Mouse (Mus musculus) midbrain, embryonic 10.5 days (tissue): ENCODE measurements at regions not wholly inside any gene's neighbourhood (a gene's known extent, or its start where the extent isn't known, plus 50 kb on each side); places are given as distances from the start of the nearest gene placed in this dataset.

Experiments used
- DNase-seq: peaks from one replicate; pipeline ENCODE4 v3.0.0-alpha.2; 2017; ENCODE audit warnings: low spot score
- H3K27ac ChIP-seq: fragments of 300-500 bp; sonication (generic); replicated peaks from 2 replicates; pipeline ENCODE4 v1.5.1; 2016; ENCODE audit warnings: mild to moderate bottlenecking
- H3K27me3 ChIP-seq: fragments of 300-500 bp; sonication (generic); 2 replicates; pipeline ENCODE4 v1.6.1; 2016; ENCODE audit warnings: low read depth, mild to moderate bottlenecking; ENCODE audit not compliant: poor library complexity, severe bottlenecking
- H3K36me3 ChIP-seq: fragments of 300-500 bp; sonication (generic); 2 replicates; pipeline ENCODE4 v1.6.1; 2016; ENCODE audit warnings: mild to moderate bottlenecking, moderate library complexity
- H3K4me1 ChIP-seq: fragments of 300-500 bp; sonication (generic); 2 replicates; pipeline ENCODE4 v1.6.1; 2016
- H3K4me3 ChIP-seq: fragments of 300-500 bp; sonication (generic); 2 replicates; pipeline ENCODE4 v1.5.1; 2016; ENCODE audit warnings: mild to moderate bottlenecking, moderate library complexity
- H3K9me3 ChIP-seq: fragments of 300-500 bp; sonication (generic); replicated peaks from 2 replicates; pipeline ENCODE4 v1.6.1; 2016; ENCODE audit warnings: mild to moderate bottlenecking
- WGBS: fragments of 180-500 bp; shearing (Covaris S2); methylation state at CpG from one replicate; pipeline ENCODE4 v1.1.7; 2016; 5-methylcytosine and 5-hydroxymethylcytosine counted together

- Histone ChIP-seq H3K27ac (peak overlapping the region; percentile 53; the same call in 1 of the 2 replicates), H3K4me3 (no peak overlapping the region), H3K9me3 (no peaks in the 10 kb centered on the region), H3K36me3 (no peaks in the 10 kb centered on the region), H3K4me1 (peaks cover 11% of the 10 kb centered on the region), H3K27me3 (no peaks in the 10 kb centered on the region)
- 41% methylated on average over 11 of the region's 11 CpGs for WGBS
- DNase-seq, result no peak
Measured at GRCm38 (mm10) chr2:17880800-17881717, 115.7 kb downstream of the H2al2a start.

GRCm38 (mm10) chr2:17877901-17878300 lies 118.9 kb downstream of the H2al2a start:
- Histone ChIP-seq H3K27me3 (no peaks in the 10 kb centered on the region), H3K9me3 (no peaks in the 10 kb centered on the region), H3K36me3 (no peaks in the 10 kb centered on the region), H3K27ac (no peak overlapping the region), H3K4me1 (peaks cover 11% of the 10 kb centered on the region), H3K4me3 (no peak overlapping the region)
- DNase-seq, result no peak
- 96% methylated on average over 1 of the region's 1 CpGs for WGBS

DNA sequence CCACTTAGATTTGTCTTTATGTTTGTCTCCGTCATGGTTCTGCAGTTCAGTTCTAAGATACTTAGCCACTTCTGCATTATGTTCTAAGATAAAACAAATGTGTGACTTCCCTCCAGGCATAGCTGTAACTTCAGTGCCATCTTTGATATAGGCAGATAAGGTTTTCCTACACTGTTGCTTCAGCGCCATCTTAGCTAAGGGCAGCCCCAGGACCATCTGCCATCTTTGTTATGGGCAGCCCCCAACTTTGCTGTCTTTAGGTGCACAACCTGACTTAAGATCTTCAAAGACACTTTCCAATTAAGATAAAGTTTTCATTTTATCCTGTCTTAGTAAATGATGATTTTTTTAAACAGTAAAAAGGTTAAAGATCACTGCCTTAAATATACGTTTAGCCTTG lies 119.8 kb downstream of the H2al2a start:
- no peak overlapping the region for H3K4me3 ChIP-seq
- no peak overlapping the region for H3K27ac ChIP-seq
- WGBS, result 91% methylated on average over 3 of the region's 3 CpGs
- no peaks in the 10 kb centered on the region for H3K36me3 ChIP-seq
- H3K4me1 ChIP-seq, result peaks cover 11% of the 10 kb centered on the region
- no peak for DNase-seq
- H3K27me3 ChIP-seq, result no peaks in the 10 kb centered on the region
- no peaks in the 10 kb centered on the region for H3K9me3 ChIP-seq

GRCm38 (mm10) chr2:17876155-17876554 lies 120.6 kb downstream of the H2al2a start:
- H3K4me3 ChIP-seq, result no peak overlapping the region
- no peaks in the 10 kb centered on the region for H3K36me3 ChIP-seq
- WGBS, result 92% methylated on average over 9 of the region's 9 CpGs
- no peak for DNase-seq
- H3K4me1 ChIP-seq, result peaks cover 9% of the 10 kb centered on the region
- H3K9me3 ChIP-seq, result no peaks in the 10 kb centered on the region
- H3K27ac ChIP-seq, result no peak overlapping the region
- H3K27me3 ChIP-seq, result no peaks in the 10 kb centered on the region

GRCm38 (mm10) chr2:17870562-17870961 lies 126.2 kb downstream of the H2al2a start:
- Histone ChIP-seq H3K4me3 (no peak overlapping the region), H3K27ac (no peak overlapping the region; the same call in 1 of the 2 replicates), H3K4me1 (peaks cover 31% of the 10 kb centered on the region), H3K36me3 (no peaks in the 10 kb centered on the region), H3K27me3 (peaks cover 27% of the 10 kb centered on the region; the same call in 1 of the 2 replicates), H3K9me3 (no peaks in the 10 kb centered on the region)
- DNase-seq, result no peak
- WGBS, result 53% methylated on average over 2 of the region's 2 CpGs

DNA sequence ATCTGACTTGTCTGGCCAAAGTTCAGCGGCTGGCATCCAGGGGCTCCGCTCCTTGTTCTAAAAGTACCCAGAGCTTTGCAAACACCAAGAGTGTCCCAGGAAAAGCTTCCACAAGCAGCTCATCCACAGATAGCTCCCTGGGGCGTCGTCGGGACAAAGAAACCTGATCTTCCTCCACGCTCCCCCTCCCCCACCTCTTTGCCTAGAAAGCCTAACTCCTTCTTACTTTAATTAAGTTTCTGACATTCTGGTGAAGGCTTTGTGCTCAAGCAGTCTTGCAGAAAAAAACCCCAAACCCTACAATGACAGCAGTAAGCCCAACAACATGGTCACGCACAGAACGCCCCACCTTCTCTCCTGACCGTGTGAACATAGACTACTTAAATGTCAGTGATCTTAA lies 128.6 kb downstream of the H2al2a start:
- H3K27ac ChIP-seq, result peak overlapping the region; percentile 33; the same call in 1 of the 2 replicates
- DNase-seq, result peak; percentile 58
- peaks cover 33% of the 10 kb centered on the region for H3K27me3 ChIP-seq
- 3% methylated on average over 9 of the region's 9 CpGs for WGBS
- H3K9me3 ChIP-seq, result no peaks in the 10 kb centered on the region
- H3K36me3 ChIP-seq, result no peaks in the 10 kb centered on the region
- H3K4me1 ChIP-seq, result peaks cover 45% of the 10 kb centered on the region
- H3K4me3 ChIP-seq, result 0 out of 2 replicates have a peak overlapping the region, but pooled peaks have one; percentile 14

DNA sequence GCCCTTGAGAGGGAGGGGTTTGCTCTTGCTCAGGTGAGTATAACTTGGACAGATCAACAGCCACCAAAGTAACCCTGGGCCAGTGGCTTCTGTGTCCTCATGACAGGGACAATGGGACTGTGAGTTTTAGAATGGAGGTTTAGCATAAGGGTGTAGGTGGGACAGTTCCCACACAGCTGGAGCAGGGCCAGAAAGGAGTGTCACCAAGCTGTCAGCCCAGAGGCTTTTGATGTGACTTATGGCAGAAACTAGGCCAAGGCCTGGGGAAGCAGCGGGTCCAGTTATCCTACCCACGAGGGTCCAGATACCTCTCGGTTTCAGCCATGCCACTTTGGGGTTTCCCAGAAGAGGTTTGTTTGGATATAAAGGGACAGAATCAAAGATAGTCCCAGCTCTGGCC lies 129.4 kb downstream of the H2al2a start:
- peak overlapping the region; percentile 33; the same call in 1 of the 2 replicates for H3K27ac ChIP-seq
- no peak for DNase-seq
- peaks cover 45% of the 10 kb centered on the region for H3K4me1 ChIP-seq
- peaks cover 36% of the 10 kb centered on the region for H3K27me3 ChIP-seq
- H3K4me3 ChIP-seq, result no peak overlapping the region
- no peaks in the 10 kb centered on the region for H3K36me3 ChIP-seq
- H3K9me3 ChIP-seq, result no peaks in the 10 kb centered on the region
- WGBS, result 60% methylated on average over 3 of the region's 3 CpGs

GRCm38 (mm10) chr2:17861765-17862495 lies 130.7 kb upstream of the Nebl start:
- WGBS, result 14% methylated on average over 10 of the region's 10 CpGs
- Histone ChIP-seq H3K9me3 (no peaks in the 10 kb centered on the region), H3K27me3 (peaks cover 25% of the 10 kb centered on the region), H3K36me3 (no peaks in the 10 kb centered on the region), H3K4me3 (peak overlapping the region; percentile 38), H3K27ac (no peak overlapping the region), H3K4me1 (peaks cover 38% of the 10 kb centered on the region)
- peak; percentile 36 for DNase-seq

DNA sequence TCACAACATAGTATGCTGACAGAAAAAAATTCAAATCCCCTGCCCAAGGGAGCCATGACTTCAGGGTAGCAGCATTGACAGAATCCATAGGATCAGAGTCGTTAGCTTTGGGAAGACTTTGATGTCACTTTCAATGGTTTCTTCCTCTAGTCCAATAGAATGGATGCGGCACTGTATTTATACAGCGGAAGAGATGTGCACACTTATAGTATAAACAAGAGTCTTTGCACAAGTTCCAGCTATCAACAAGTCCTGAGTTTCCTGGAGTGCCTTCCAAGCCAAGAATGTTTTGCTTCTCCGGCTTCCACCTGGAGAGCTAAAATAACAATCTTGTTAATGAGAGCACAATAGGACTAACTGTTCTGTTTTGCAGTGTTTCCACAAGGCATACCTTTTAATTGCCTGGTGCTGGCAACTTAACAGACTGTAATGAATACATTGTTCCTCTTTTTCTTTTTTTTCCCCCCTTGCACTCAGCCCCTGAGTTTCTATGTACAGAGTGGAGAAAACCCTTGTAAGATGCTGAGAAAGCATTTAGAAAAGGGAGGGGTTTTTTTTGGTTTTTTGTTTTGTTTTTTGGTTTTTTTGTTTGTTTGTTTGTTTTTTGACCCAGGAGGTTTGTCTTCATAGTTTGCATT lies 129.8 kb upstream of the Nebl start:
- 52% methylated on average over 4 of the region's 4 CpGs for WGBS

GRCm38 (mm10) chr2:17859234-17859633 lies 128.0 kb upstream of the Nebl start:
- no peaks in the 10 kb centered on the region for H3K9me3 ChIP-seq

More for the DNA sequence above, 129.8 kb upstream of the Nebl start:
- no peaks in the 10 kb centered on the region for H3K36me3 ChIP-seq
- no peak overlapping the region for H3K27ac ChIP-seq
- no peak overlapping the region for H3K4me3 ChIP-seq
- H3K4me1 ChIP-seq, result peaks cover 37% of the 10 kb centered on the region
- peaks cover 16% of the 10 kb centered on the region for H3K27me3 ChIP-seq
- DNase-seq, result no peak
- no peaks in the 10 kb centered on the region for H3K9me3 ChIP-seq

GRCm38 (mm10) chr2:17858326-17858725 lies 127.1 kb upstream of the Nebl start:
- Histone ChIP-seq H3K27ac (no peak overlapping the region), H3K36me3 (no peaks in the 10 kb centered on the region), H3K9me3 (no peaks in the 10 kb centered on the region), H3K4me3 (no peak overlapping the region), H3K27me3 (peaks cover 12% of the 10 kb centered on the region), H3K4me1 (peaks cover 31% of the 10 kb centered on the region)
- WGBS, result 79% methylated on average over 8 of the region's 8 CpGs
- no peak for DNase-seq

More at GRCm38 (mm10) chr2:17859234-17859633, 128.0 kb upstream of the Nebl start:
- 92% methylated on average over 8 of the region's 8 CpGs for WGBS
- Histone ChIP-seq H3K27ac (no peak overlapping the region), H3K36me3 (no peaks in the 10 kb centered on the region), H3K4me1 (peaks cover 33% of the 10 kb centered on the region), H3K4me3 (no peak overlapping the region), H3K27me3 (peaks cover 13% of the 10 kb centered on the region)
- no peak for DNase-seq

DNA sequence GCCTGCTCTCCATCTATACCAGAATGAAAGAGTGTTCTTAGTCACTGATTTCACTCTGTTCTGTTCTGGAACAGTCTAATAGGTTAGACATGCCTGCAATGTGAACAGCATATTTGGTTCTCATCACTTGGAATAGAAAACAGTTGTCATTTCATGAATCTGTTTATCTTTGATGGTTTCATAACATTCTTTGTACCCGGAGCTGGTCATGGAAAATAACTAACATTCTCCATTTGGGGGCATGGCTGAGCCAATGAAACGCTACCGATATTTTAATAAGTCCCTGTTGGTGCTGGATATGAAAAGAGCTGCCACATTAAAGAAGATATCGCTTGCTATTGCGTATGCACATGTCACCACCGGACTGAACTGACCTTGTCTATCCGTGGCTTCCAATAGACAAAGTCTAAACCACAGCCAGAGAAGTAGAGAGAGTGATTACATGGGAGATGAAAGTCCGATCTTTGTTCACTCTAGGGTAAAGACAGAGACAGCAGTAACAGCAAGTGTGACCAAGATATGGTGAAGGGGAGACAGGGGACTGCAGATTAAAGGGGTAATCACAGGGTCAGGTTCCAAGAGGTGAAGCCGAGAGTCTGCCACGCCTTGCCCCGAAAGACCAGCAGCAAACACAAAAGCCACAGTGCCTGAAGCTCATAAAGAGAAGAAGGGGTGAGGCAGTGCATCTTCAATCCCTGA lies 124.5 kb upstream of the Nebl start:
- peaks cover 9% of the 10 kb centered on the region; the same call in 1 of the 2 replicates for H3K27me3 ChIP-seq
- DNase-seq, result no peak
- H3K27ac ChIP-seq, result no peak overlapping the region
- H3K9me3 ChIP-seq, result no peaks in the 10 kb centered on the region
- WGBS, result 92% methylated on average over 11 of the region's 11 CpGs
- H3K4me3 ChIP-seq, result no peak overlapping the region
- H3K36me3 ChIP-seq, result no peaks in the 10 kb centered on the region
- peaks cover 25% of the 10 kb centered on the region for H3K4me1 ChIP-seq
